Mouse (Mus musculus) liver, embryonic 11.5 days (tissue): Measurements from ENCODE around the gene Zbtb48. TPM values are rescaled to one million over a fixed set of nuclear protein-coding genes. Genes with fewer than 3 reads are reported as not detected.

Source experiments
- ATAC-seq: fragments of 200-750 bp; cut with Nextera tagmentation; replicated peaks from 2 replicates; pipeline ENCODE4 v1.8.0; 2017; ENCODE audit warnings: moderate number of reproducible peaks, mild to moderate bottlenecking, moderate TSS enrichment, moderate library complexity; ENCODE audit not compliant: low FRiP score
- DNase-seq: peaks from one replicate; pipeline ENCODE4 v3.0.0-alpha.2; 2017; ENCODE audit warnings: low spot score
- H3K27ac ChIP-seq: fragments of 300-500 bp; sonication (generic); 2 replicates; pipeline ENCODE4 v1.5.1; 2014; ENCODE audit warnings: mild to moderate bottlenecking, low read depth, low read length, control low read depth
- H3K27me3 ChIP-seq: fragments of 300-500 bp; sonication (generic); replicated peaks from 2 replicates; pipeline ENCODE4 v1.6.1; 2014; ENCODE audit warnings: low read length, mixed read lengths; ENCODE audit not compliant: control insufficient read depth, insufficient read depth
- H3K36me3 ChIP-seq: fragments of 300-500 bp; sonication (generic); 2 replicates; pipeline ENCODE4 v1.6.1; 2014; ENCODE audit warnings: mild to moderate bottlenecking, low read length, moderate library complexity, mixed read lengths; ENCODE audit not compliant: control insufficient read depth, insufficient read depth
- H3K4me1 ChIP-seq: fragments of 300-500 bp; sonication (generic); replicated peaks from 2 replicates; pipeline ENCODE4 v1.6.1; 2014; ENCODE audit warnings: low read length, mixed read lengths; ENCODE audit not compliant: control insufficient read depth, insufficient read depth
- H3K4me2 ChIP-seq: fragments of 300-500 bp; sonication (generic); 2 replicates; pipeline ENCODE4 v1.6.1; 2014; ENCODE audit warnings: mild to moderate bottlenecking, control low read depth, moderate library complexity
- H3K4me3 ChIP-seq: fragments of 300-500 bp; sonication (generic); 2 replicates; pipeline ENCODE4 v1.5.1; 2014; ENCODE audit warnings: low read depth, low read length, control low read depth
- H3K9ac ChIP-seq: fragments of 300-500 bp; sonication (generic); 2 replicates; pipeline ENCODE4 v1.6.1; 2014; ENCODE audit warnings: low read depth, low read length, control low read depth
- H3K9me3 ChIP-seq: fragments of 300-500 bp; sonication (generic); 2 replicates; pipeline ENCODE4 v1.6.1; 2016; ENCODE audit warnings: low read length, inconsistent platforms, mixed read lengths; ENCODE audit not compliant: control insufficient read depth
- WGBS: fragments of 180-500 bp; shearing (Covaris S2); extraction: QIAGEN DNeasy Blood & Tissue Kit; methylation state at CpG from one replicate; pipeline ENCODE4 v1.1.7; 2014; 5-methylcytosine and 5-hydroxymethylcytosine counted together
- polyA plus RNA-seq: library from polyadenylated mRNA; unstranded; fragments of >200 nt; fragmentation: Nextera tagmentation; extraction: Ambion mirVana; gene quantifications from 2 replicates; pipeline ENCODE4 v1.2.1, GENCODE M21; 2014

Zbtb48 gene
- polyA plus RNA-seq, 1 experiment from 2014 or later: 17.8 TPM

- 2% methylated on average over 10 of the region's 10 CpGs for WGBS
- H3K36me3 ChIP-seq: peaks cover 18% of the 10 kb centered on the region
- H3K9ac ChIP-seq: peak overlapping the region; percentile 84
- peak; percentile 35 for ATAC-seq
- no peaks in the 10 kb centered on the region for H3K9me3 ChIP-seq
- peaks cover 4% of the 10 kb centered on the region for H3K27me3 ChIP-seq
- peak overlapping the region; percentile 100 for H3K4me2 ChIP-seq
- peak; percentile 48 for DNase-seq
- H3K4me1 ChIP-seq: peaks cover 28% of the 10 kb centered on the region
- peak overlapping the region; percentile 70 for H3K27ac ChIP-seq
- peak overlapping the region; percentile 82 for H3K4me3 ChIP-seq
Observed at GRCm38 (mm10) chr4:152010091-152010706, 17.3 kb downstream of the Zbtb48 start.

- H3K9ac ChIP-seq: peak overlapping the region; percentile 84
- H3K4me2 ChIP-seq: peak overlapping the region; percentile 100
- peaks cover 28% of the 10 kb centered on the region for H3K4me1 ChIP-seq
- peak; percentile 50 for DNase-seq
- peak; percentile 69 for ATAC-seq
- peaks cover 12% of the 10 kb centered on the region; the same call in 1 of the 2 replicates for H3K36me3 ChIP-seq
- peaks cover 4% of the 10 kb centered on the region for H3K27me3 ChIP-seq
- peak overlapping the region; percentile 82 for H3K4me3 ChIP-seq
- peak overlapping the region; percentile 80 for H3K27ac ChIP-seq
- H3K9me3 ChIP-seq: no peaks in the 10 kb centered on the region
- under 1% methylated on average over 105 of the region's 115 CpGs for WGBS
Observed at GRCm38 (mm10) chr4:152009076-152010051, 18.1 kb downstream of the Zbtb48 start.

GRCm38 (mm10) chr4:152008622-152009075 lies 18.8 kb downstream of the Zbtb48 start, which contains the start of gene Klhl21:
Klhl21 (plus strand) TSS chr4:152008803.
- Histone ChIP-seq H3K27me3 (peaks cover 4% of the 10 kb centered on the region), H3K4me3 (peak within 1 kb of the TSS; percentile 82), H3K4me2 (peak within 1 kb of the TSS; percentile 100), H3K27ac (peak within 1 kb of the TSS; percentile 80), H3K4me1 (peaks cover 28% of the 10 kb centered on the region), H3K9me3 (no peaks in the 10 kb centered on the region), H3K36me3 (peaks cover 9% of the 10 kb centered on the region; the same call in 1 of the 2 replicates), H3K9ac (peak within 1 kb of the TSS; percentile 84)
- ATAC-seq: peak; percentile 88
- peak; percentile 95 for DNase-seq
- WGBS: under 1% methylated on average over 45 of the region's 45 CpGs

GRCm38 (mm10) chr4:152008148-152008500 lies 19.3 kb downstream of the Zbtb48 start:
- H3K9ac ChIP-seq: peak overlapping the region; percentile 84
- H3K4me2 ChIP-seq: peak overlapping the region; percentile 100
- 2% methylated on average over 14 of the region's 14 CpGs for WGBS
- no peak for ATAC-seq
- no peak overlapping the region; the same call in 1 of the 2 replicates for H3K27ac ChIP-seq
- peak overlapping the region; percentile 82 for H3K4me3 ChIP-seq
- no peaks in the 10 kb centered on the region for H3K9me3 ChIP-seq
- peaks cover 4% of the 10 kb centered on the region for H3K27me3 ChIP-seq
- DNase-seq: peak; percentile 49
- H3K36me3 ChIP-seq: peaks cover 8% of the 10 kb centered on the region; the same call in 1 of the 2 replicates
- H3K4me1 ChIP-seq: peaks cover 28% of the 10 kb centered on the region

GRCm38 (mm10) chr4:152007481-152008147 lies 19.9 kb downstream of the Zbtb48 start:
- peaks cover 28% of the 10 kb centered on the region for H3K4me1 ChIP-seq
- no peaks in the 10 kb centered on the region for H3K9me3 ChIP-seq
- H3K36me3 ChIP-seq: peaks cover 3% of the 10 kb centered on the region; the same call in 1 of the 2 replicates
- peak overlapping the region; percentile 84 for H3K9ac ChIP-seq
- no peak for ATAC-seq
- H3K27ac ChIP-seq: no peak overlapping the region
- H3K4me3 ChIP-seq: peak overlapping the region; percentile 82
- H3K27me3 ChIP-seq: peaks cover 4% of the 10 kb centered on the region
- WGBS: 19% methylated on average over 8 of the region's 8 CpGs
- no peak for DNase-seq
- peak overlapping the region; percentile 100 for H3K4me2 ChIP-seq

- peaks cover 27% of the 10 kb centered on the region for H3K4me1 ChIP-seq
- 42% methylated on average over 3 of the region's 3 CpGs for WGBS
- no peak overlapping the region for H3K4me2 ChIP-seq
- H3K4me3 ChIP-seq: no peak overlapping the region
- H3K27ac ChIP-seq: no peak overlapping the region
- H3K36me3 ChIP-seq: no peaks in the 10 kb centered on the region
- peaks cover 4% of the 10 kb centered on the region for H3K27me3 ChIP-seq
- no peaks in the 10 kb centered on the region for H3K9me3 ChIP-seq
- ATAC-seq (no peak), DNase-seq (no peak)
- no peak overlapping the region for H3K9ac ChIP-seq
Observed at GRCm38 (mm10) chr4:152006812-152007211, 20.7 kb downstream of the Zbtb48 start.

GRCm38 (mm10) chr4:152006137-152006536 lies 21.3 kb downstream of the Zbtb48 start:
- 66% methylated on average over 6 of the region's 6 CpGs for WGBS
- Histone ChIP-seq H3K9me3 (no peaks in the 10 kb centered on the region), H3K27me3 (peaks cover 4% of the 10 kb centered on the region), H3K4me3 (no peak overlapping the region), H3K36me3 (no peaks in the 10 kb centered on the region), H3K9ac (no peak overlapping the region), H3K4me1 (peaks cover 20% of the 10 kb centered on the region), H3K27ac (no peak overlapping the region), H3K4me2 (no peak overlapping the region)
- DNase-seq: no peak
- no peak for ATAC-seq

GRCm38 (mm10) chr4:152002063-152002462 lies 25.4 kb downstream of the Zbtb48 start:
- no peak for DNase-seq
- no peak overlapping the region for H3K4me3 ChIP-seq
- H3K9ac ChIP-seq: no peak overlapping the region
- peaks cover 7% of the 10 kb centered on the region; the same call in 1 of the 2 replicates for H3K4me1 ChIP-seq
- H3K36me3 ChIP-seq: no peaks in the 10 kb centered on the region
- no peaks in the 10 kb centered on the region for H3K27me3 ChIP-seq
- no peak overlapping the region for H3K4me2 ChIP-seq
- ATAC-seq: no peak
- 87% methylated on average over 3 of the region's 3 CpGs for WGBS
- H3K27ac ChIP-seq: no peak overlapping the region
- H3K9me3 ChIP-seq: no peaks in the 10 kb centered on the region
